Mouse (Mus musculus) heart, postnatal 0 days (tissue): Measurements from ENCODE around the gene Trpd52l3.

Experiments
- CTCF ChIP-seq: IDR thresholded peaks from 2 replicates; pipeline ENCODE4 v1.5.1; 2016; ENCODE audit warnings: antibody characterized with exemption, control low read depth, low read depth
- EP300 ChIP-seq: IDR thresholded peaks from 2 replicates; pipeline ENCODE4 v1.6.1; 2016; ENCODE audit warnings: antibody characterized with exemption, low read depth

- peak; percentile 15; the same call in 1 of the 2 replicates for TF ChIP-seq CTCF
- no peak for TF ChIP-seq EP300
These were observed 42.3 kb downstream of the Trpd52l3 start for GRCm38 (mm10) chr19:30045857-30046256.
